Mouse (Mus musculus) midbrain, embryonic 16.5 days (tissue): ENCODE measurements around the gene Myom1. TPM values are rescaled to one million over a fixed set of nuclear protein-coding genes. Genes with fewer than 3 reads are reported as not detected.

Experiments used
- ATAC-seq: fragments of 200-750 bp; cut with Nextera tagmentation; 2 replicates; pipeline ENCODE4 v1.8.0; 2017; ENCODE audit warnings: moderate TSS enrichment
- H3K27ac ChIP-seq: fragments of 300-500 bp; sonication (generic); 2 replicates; pipeline ENCODE4 v1.5.1; 2014; ENCODE audit warnings: mild to moderate bottlenecking, low read length, mixed read lengths
- H3K27me3 ChIP-seq: fragments of 300-500 bp; sonication (generic); 2 replicates; pipeline ENCODE4 v1.6.1; 2014; ENCODE audit warnings: low read depth, low read length, mixed read lengths; ENCODE audit not compliant: control insufficient read depth, insufficient read depth
- H3K36me3 ChIP-seq: fragments of 300-500 bp; sonication (generic); 2 replicates; pipeline ENCODE4 v1.6.1; 2014; ENCODE audit warnings: mild to moderate bottlenecking, low read length, moderate library complexity, mixed read lengths; ENCODE audit not compliant: control insufficient read depth, insufficient read depth
- H3K4me1 ChIP-seq: fragments of 300-500 bp; sonication (generic); 2 replicates; pipeline ENCODE4 v1.6.1; 2014; ENCODE audit warnings: mild to moderate bottlenecking, low read length, mixed read lengths; ENCODE audit not compliant: control insufficient read depth, insufficient read depth
- H3K4me2 ChIP-seq: fragments of 300-500 bp; sonication (generic); 2 replicates; pipeline ENCODE4 v1.6.1; 2014; ENCODE audit warnings: mild to moderate bottlenecking, low read length, mixed read lengths
- H3K4me3 ChIP-seq: fragments of 300-500 bp; sonication (generic); 2 replicates; pipeline ENCODE4 v1.5.1; 2014; ENCODE audit warnings: low read depth, mild to moderate bottlenecking, low read length, moderate library complexity, mixed read lengths
- H3K9ac ChIP-seq: fragments of 300-500 bp; sonication (generic); 2 replicates; pipeline ENCODE4 v1.6.1; 2014; ENCODE audit warnings: low read depth, low read length, mixed read lengths
- H3K9me3 ChIP-seq: fragments of 300-500 bp; sonication (generic); replicated peaks from 2 replicates; pipeline ENCODE4 v1.6.1; 2014; ENCODE audit warnings: mild to moderate bottlenecking, low read length, mixed read lengths; ENCODE audit not compliant: control insufficient read depth, poor library complexity, severe bottlenecking
- WGBS: fragments of 180-500 bp; shearing (Covaris S2); extraction: QIAGEN DNeasy Blood & Tissue Kit; methylation state at CpG from one replicate; pipeline ENCODE4 v1.1.7; 2014; 5-methylcytosine and 5-hydroxymethylcytosine counted together
- polyA plus RNA-seq: library from polyadenylated mRNA; unstranded; fragments of >200 nt; fragmentation: Nextera tagmentation; extraction: Ambion mirVana; gene quantifications from 2 replicates; pipeline ENCODE4 v1.2.1, GENCODE M21; 2015

The Myom1 gene
- polyA plus RNA-seq, 1 experiment from 2014 or later = 1.4 TPM

DNA sequence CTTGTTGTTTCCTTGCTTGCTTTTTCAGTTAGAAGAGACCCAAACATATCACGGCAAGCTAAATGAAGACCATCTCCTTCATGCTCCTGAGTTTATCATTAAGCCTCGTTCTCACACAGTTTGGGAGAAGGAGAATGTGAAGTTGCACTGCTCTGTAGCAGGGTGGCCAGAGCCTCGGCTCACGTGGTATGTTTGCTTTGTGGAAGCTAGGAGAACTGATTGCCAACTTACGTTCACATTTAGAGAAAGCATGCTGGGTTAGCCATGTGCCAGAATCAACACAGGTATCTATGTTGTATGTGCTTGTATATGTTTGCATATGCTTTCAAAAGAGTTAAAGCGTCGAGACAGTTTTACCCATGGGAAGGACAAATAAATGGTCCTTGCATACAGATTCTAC lies 34.8 kb downstream of the Myom1 start:
- no peaks in the 10 kb centered on the region for H3K27me3 ChIP-seq
- 92% methylated on average over 7 of the region's 7 CpGs for WGBS

DNA sequence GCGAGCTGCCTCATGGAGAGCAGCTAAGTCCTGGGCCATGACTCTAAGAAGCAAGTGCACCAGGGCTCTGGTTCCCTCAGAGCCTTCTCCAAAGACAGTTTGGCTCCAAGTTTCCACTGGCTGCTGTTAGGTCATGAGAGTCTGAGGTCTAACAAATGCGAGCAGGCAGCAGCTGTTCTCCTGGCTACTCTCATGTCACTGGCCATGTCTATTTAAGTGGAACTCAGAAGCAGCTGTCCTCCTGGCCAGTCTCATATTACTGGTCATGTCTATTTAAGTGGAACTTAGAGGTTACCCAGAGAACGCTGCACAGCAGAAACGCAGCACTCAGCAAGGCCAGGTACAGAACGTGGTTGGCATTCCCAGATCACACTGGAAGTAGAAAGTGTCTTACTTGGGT lies 36.4 kb downstream of the Myom1 start:
- Histone ChIP-seq H3K27me3 (no peaks in the 10 kb centered on the region), H3K9me3 (no peaks in the 10 kb centered on the region), H3K4me2 (no peak overlapping the region), H3K9ac (no peak overlapping the region), H3K4me3 (no peak overlapping the region), H3K27ac (no peak overlapping the region), H3K4me1 (no peaks in the 10 kb centered on the region), H3K36me3 (no peaks in the 10 kb centered on the region)
- 87% methylated on average over 5 of the region's 5 CpGs for WGBS
- ATAC-seq = no peak

More for the DNA sequence above, 34.8 kb downstream of the Myom1 start:
- ATAC-seq = no peak
- H3K4me3 ChIP-seq = no peak overlapping the region
- no peaks in the 10 kb centered on the region for H3K36me3 ChIP-seq
- no peak overlapping the region for H3K4me2 ChIP-seq
- H3K9ac ChIP-seq = no peak overlapping the region
- H3K27ac ChIP-seq = no peak overlapping the region
- H3K9me3 ChIP-seq = no peaks in the 10 kb centered on the region
- no peaks in the 10 kb centered on the region for H3K4me1 ChIP-seq

DNA sequence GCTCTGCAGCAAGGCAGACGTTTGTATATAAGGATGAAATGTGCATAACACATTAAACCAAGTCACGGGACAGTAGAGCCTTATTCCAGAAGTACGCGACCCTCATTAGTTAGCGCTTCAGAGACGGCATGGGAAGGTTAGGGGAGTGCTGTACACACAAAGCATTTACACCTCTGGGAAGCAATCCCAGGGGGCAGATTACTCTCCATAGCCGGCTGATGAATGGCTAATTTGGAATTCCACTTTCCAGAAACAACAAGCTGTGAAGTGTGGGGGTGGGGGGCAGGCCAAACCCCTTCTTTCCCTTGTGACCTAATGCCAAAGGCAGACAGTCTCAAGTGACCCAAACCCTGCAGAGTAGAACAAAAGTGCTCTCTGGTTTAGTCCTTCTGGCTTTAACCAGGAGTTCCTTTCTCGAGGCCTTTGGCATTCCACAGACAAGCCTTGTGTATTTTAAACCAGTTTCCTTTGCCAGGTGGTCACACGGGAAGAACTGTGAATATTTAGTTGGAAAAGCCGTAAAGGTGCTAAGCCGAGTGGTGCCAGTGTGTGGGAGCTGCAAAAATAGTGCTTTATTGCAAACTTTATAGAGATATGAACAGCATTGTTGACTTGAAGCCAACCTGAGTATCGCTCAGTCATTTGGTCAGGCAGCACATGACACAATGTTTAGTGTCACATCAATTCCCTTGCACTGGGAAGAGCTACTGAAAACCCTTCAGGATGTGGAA lies 37.6 kb downstream of the Myom1 start:
- no peak overlapping the region for H3K9ac ChIP-seq
- ATAC-seq = no peak
- H3K27me3 ChIP-seq = no peaks in the 10 kb centered on the region
- no peak overlapping the region for H3K4me2 ChIP-seq
- no peaks in the 10 kb centered on the region for H3K4me1 ChIP-seq
- H3K4me3 ChIP-seq = no peak overlapping the region
- H3K36me3 ChIP-seq = no peaks in the 10 kb centered on the region
- H3K27ac ChIP-seq = no peak overlapping the region
- no peaks in the 10 kb centered on the region for H3K9me3 ChIP-seq
- WGBS = 22% methylated on average over 12 of the region's 12 CpGs

DNA sequence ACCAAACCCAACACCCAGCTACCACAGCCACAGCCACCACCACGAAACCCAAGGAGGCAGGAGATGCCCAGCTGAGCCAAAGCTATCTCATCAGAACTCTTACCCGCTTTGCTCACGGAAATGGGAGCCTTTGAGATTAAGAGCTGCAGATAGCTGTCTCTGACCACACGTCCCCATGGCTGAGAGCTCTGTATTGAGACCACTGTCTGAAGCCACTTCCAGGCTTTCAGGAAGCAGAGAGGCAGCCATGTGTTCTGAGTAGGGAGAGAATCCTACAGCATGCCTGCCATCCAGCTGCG lies 38.1 kb downstream of the Myom1 start:
- Histone ChIP-seq H3K4me3 (no peak overlapping the region), H3K4me1 (no peaks in the 10 kb centered on the region), H3K9ac (no peak overlapping the region), H3K36me3 (no peaks in the 10 kb centered on the region), H3K4me2 (no peak overlapping the region), H3K27me3 (no peaks in the 10 kb centered on the region), H3K27ac (no peak overlapping the region), H3K9me3 (no peaks in the 10 kb centered on the region)
- no peak for ATAC-seq
- WGBS = 72% methylated on average over 5 of the region's 5 CpGs

DNA sequence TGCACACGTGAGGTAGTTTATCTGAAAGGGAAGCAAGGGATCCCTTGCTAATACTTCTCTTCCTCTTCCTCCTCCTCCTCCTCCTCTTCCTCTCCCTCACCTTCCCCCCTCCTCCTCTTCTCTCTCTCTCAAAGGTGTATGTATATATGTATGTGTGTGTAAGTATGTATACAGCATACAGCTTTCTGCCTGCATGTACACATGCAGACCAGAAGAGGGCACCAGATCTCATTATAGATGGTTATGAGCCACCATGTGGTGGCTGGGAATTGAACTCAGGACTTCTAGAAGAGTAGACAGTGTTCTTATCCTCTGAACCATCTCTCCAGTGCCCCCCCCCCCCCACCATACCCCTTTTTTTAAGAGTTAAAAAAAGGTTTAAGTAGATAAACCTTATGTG lies 40.2 kb downstream of the Myom1 start:
- no peaks in the 10 kb centered on the region for H3K9me3 ChIP-seq
- no peaks in the 10 kb centered on the region for H3K27me3 ChIP-seq
- H3K4me1 ChIP-seq = no peaks in the 10 kb centered on the region
- no peaks in the 10 kb centered on the region for H3K36me3 ChIP-seq
- H3K4me2 ChIP-seq = no peak overlapping the region
- no peak overlapping the region for H3K9ac ChIP-seq
- H3K4me3 ChIP-seq = no peak overlapping the region
- WGBS = 95% methylated on average over 1 of the region's 1 CpGs
- no peak for ATAC-seq
- no peak overlapping the region for H3K27ac ChIP-seq

DNA sequence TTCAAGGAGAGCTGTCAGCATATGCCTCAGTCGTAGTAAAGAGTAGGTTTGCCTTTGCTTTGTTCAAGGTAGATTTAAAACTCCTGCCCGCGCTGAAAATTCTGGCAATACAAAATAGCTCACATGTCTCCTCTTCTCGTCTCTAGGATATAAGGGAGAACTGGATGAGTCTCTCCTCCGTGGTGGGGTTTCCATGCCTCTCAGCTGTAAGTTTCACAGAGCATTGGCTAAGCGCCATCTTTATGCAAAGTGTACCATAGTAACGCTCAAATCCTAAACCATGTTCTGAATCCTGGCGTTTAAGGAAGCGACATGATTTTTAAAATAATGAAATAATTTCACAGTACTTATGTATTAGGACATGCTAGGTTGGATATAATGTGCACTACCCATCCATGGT lies 43.2 kb downstream of the Myom1 start:
- Histone ChIP-seq H3K27ac (no peak overlapping the region), H3K4me3 (no peak overlapping the region), H3K4me2 (no peak overlapping the region), H3K36me3 (no peaks in the 10 kb centered on the region), H3K9me3 (no peaks in the 10 kb centered on the region), H3K27me3 (no peaks in the 10 kb centered on the region), H3K9ac (no peak overlapping the region), H3K4me1 (no peaks in the 10 kb centered on the region)
- 86% methylated on average over 9 of the region's 9 CpGs for WGBS
- ATAC-seq = no peak

DNA sequence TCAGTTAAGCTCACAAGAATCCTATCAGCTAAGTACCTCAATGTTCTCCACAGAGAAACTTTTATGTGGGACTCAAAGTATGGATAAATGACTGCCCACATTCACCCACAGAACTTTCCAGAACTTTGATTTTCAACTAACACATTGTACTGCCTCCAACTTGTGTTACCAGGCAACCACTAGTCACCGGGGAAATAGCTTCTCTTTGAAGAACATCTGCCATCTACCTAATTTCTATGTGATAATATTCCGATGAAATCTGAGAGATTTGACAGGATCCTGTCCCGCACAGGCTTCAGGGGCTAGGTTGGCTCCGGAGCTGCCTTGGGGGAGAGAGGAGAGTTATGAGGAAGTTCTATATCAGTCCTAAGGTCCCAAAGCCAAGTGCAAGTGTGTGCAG lies 44.4 kb downstream of the Myom1 start:
- H3K4me2 ChIP-seq = no peak overlapping the region
- no peaks in the 10 kb centered on the region for H3K4me1 ChIP-seq
- no peak overlapping the region for H3K4me3 ChIP-seq
- H3K27ac ChIP-seq = no peak overlapping the region
- no peak for ATAC-seq
- H3K36me3 ChIP-seq = no peaks in the 10 kb centered on the region
- no peaks in the 10 kb centered on the region for H3K27me3 ChIP-seq
- WGBS = 86% methylated on average over 4 of the region's 4 CpGs
- no peaks in the 10 kb centered on the region for H3K9me3 ChIP-seq
- no peak overlapping the region for H3K9ac ChIP-seq

DNA sequence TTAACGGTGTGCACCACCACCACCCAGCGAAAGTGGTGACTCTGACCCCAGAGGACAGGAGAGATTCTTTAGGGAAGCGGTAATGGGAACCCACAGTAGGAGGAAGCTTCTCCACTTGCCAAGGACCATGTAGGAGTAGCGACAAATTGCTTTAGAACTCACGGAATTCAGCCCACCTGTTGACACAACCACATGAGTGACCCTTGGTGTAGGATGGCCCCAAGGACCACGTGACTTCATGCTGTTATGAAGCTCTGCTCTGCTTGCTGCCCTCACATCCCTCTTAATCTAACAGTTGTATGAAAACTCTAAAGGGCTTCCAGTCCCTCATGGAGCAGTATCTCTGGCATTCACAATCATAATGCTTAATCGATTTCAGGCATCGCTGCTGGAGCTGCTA lies 46.9 kb downstream of the Myom1 start:
- Histone ChIP-seq H3K27ac (no peak overlapping the region), H3K4me3 (no peak overlapping the region), H3K9ac (no peak overlapping the region), H3K27me3 (no peaks in the 10 kb centered on the region), H3K4me1 (no peaks in the 10 kb centered on the region), H3K36me3 (no peaks in the 10 kb centered on the region), H3K9me3 (no peaks in the 10 kb centered on the region), H3K4me2 (no peak overlapping the region)
- no peak for ATAC-seq
- 90% methylated on average over 8 of the region's 8 CpGs for WGBS

DNA sequence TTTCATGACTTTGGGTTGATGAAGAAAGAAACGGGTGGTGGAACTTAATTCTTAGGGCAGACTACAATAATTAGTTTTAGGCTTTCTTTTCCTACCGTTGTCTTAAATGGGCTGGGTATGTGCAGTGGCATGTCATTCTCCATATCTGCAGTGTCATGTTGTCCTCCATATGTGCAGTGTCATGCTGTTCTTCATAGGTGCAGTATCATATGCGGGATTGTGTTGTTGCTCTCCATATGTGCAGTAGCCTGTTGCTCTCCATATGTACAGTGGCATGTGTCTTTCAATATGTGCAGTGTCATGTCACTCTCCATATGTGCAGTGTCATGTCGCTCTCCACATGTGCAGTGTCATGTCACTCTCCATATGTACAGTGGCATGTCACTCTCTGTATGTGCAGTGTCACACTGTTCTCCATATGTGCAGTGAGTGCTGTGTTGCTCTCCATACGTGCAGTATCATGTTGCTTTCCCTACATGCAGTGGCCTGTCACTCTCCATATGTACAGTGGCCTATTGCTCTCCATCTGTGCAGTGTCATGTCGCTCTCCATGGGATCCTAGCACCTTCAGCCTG lies 50.8 kb downstream of the Myom1 start:
- no peaks in the 10 kb centered on the region for H3K9me3 ChIP-seq
- no peak for ATAC-seq
- H3K9ac ChIP-seq = no peak overlapping the region
- H3K4me3 ChIP-seq = no peak overlapping the region
- H3K36me3 ChIP-seq = no peaks in the 10 kb centered on the region
- WGBS = 87% methylated on average over 6 of the region's 6 CpGs
- no peak overlapping the region for H3K27ac ChIP-seq
- H3K4me2 ChIP-seq = no peak overlapping the region
- H3K4me1 ChIP-seq = 0 out of 2 replicates have a peak, but pooled peaks cover 2% of the 10 kb centered on the region
- H3K27me3 ChIP-seq = no peaks in the 10 kb centered on the region
